Mouse (Mus musculus) midbrain, embryonic 10.5 days (tissue): Measurements from ENCODE around the gene Olfr131. TPM values are rescaled to one million over a fixed set of nuclear protein-coding genes. Genes with fewer than 3 reads are reported as not detected.
"Not testable (repeated sequence)": the region's sequence is repeated elsewhere in the genome, so short reads cannot be mapped to it uniquely, and the experiment has no call there.

Experiments used
- DNase-seq: peaks from one replicate; pipeline ENCODE4 v3.0.0-alpha.2; 2017; ENCODE audit warnings: low spot score
- H3K27ac ChIP-seq: fragments of 300-500 bp; sonication (generic); replicated peaks from 2 replicates; pipeline ENCODE4 v1.5.1; 2016; ENCODE audit warnings: mild to moderate bottlenecking
- H3K27me3 ChIP-seq: fragments of 300-500 bp; sonication (generic); 2 replicates; pipeline ENCODE4 v1.6.1; 2016; ENCODE audit warnings: low read depth, mild to moderate bottlenecking; ENCODE audit not compliant: poor library complexity, severe bottlenecking
- H3K36me3 ChIP-seq: fragments of 300-500 bp; sonication (generic); 2 replicates; pipeline ENCODE4 v1.6.1; 2016; ENCODE audit warnings: mild to moderate bottlenecking, moderate library complexity
- H3K4me1 ChIP-seq: fragments of 300-500 bp; sonication (generic); 2 replicates; pipeline ENCODE4 v1.6.1; 2016
- H3K4me3 ChIP-seq: fragments of 300-500 bp; sonication (generic); 2 replicates; pipeline ENCODE4 v1.5.1; 2016; ENCODE audit warnings: mild to moderate bottlenecking, moderate library complexity
- H3K9me3 ChIP-seq: fragments of 300-500 bp; sonication (generic); replicated peaks from 2 replicates; pipeline ENCODE4 v1.6.1; 2016; ENCODE audit warnings: mild to moderate bottlenecking
- whole genome bisulfite sequencing: fragments of 180-500 bp; shearing (Covaris S2); methylation state at CpG from one replicate; pipeline ENCODE4 v1.1.7; 2016; 5-methylcytosine and 5-hydroxymethylcytosine counted together
- polyA plus RNA-seq: library from polyadenylated mRNA; unstranded; fragments of >200 nt; fragmentation: Nextera tagmentation; extraction: Ambion mirVana; gene quantifications from 2 replicates; pipeline ENCODE4 v1.2.1, GENCODE M21; 2016

Olfr131 gene
- polyA plus RNA-seq, result not detected in 2 replicates

- no peak for DNase-seq
- H3K4me3 ChIP-seq, result no peak within 1 kb of the TSS
- no peaks in the 10 kb centered on the region for H3K9me3 ChIP-seq
- no peaks in the 10 kb centered on the region for H3K4me1 ChIP-seq
- no peaks in the 10 kb centered on the region for H3K27me3 ChIP-seq
- no peak within 1 kb of the TSS for H3K27ac ChIP-seq
- no peaks in the 10 kb centered on the region for H3K36me3 ChIP-seq
Measured at GRCm38 (mm10) chr17:38088593-38088992, at the start of gene Olfr131. Gene Olfr131, minus strand, starts transcription at chr17:38088693.

- H3K9me3 ChIP-seq, result no peaks in the 10 kb centered on the region
- H3K36me3 ChIP-seq, result no peaks in the 10 kb centered on the region
- no peaks in the 10 kb centered on the region for H3K4me1 ChIP-seq
- no peak within 1 kb of the TSS for H3K4me3 ChIP-seq
- no peak within 1 kb of the TSS for H3K27ac ChIP-seq
- no peak for DNase-seq
- 85% methylated on average over 1 of the region's 1 CpGs for whole genome bisulfite sequencing
- H3K27me3 ChIP-seq, result no peaks in the 10 kb centered on the region
Measured at GRCm38 (mm10) chr17:38134426-38134825, 45.9 kb upstream of the Olfr131 start, which contains the start of gene Olfr132. Gene Olfr132, minus strand, starts transcription at chr17:38134526.

- H3K9me3 ChIP-seq, H3K4me3 ChIP-seq, H3K27ac ChIP-seq, H3K36me3 ChIP-seq, H3K4me1 ChIP-seq, DNase-seq, H3K27me3 ChIP-seq: not testable (repeated sequence)
- WGBS, result 62% methylated on average over 3 of the region's 3 CpGs
Measured at GRCm38 (mm10) chr17:38125371-38125770, 36.9 kb upstream of the Olfr131 start.

GRCm38 (mm10) chr17:38124199-38124598 lies 35.7 kb upstream of the Olfr131 start:
- H3K27ac ChIP-seq, H3K27me3 ChIP-seq, H3K36me3 ChIP-seq, H3K4me3 ChIP-seq, H3K4me1 ChIP-seq, DNase-seq, H3K9me3 ChIP-seq: not testable (repeated sequence)
- WGBS, result 74% methylated on average over 1 of the region's 1 CpGs

- H3K4me3 ChIP-seq, result no peak overlapping the region
- no peaks in the 10 kb centered on the region; the same call in 1 of the 2 replicates for H3K9me3 ChIP-seq
- H3K27ac ChIP-seq, result no peak overlapping the region
- H3K4me1 ChIP-seq, result no peaks in the 10 kb centered on the region
- H3K27me3 ChIP-seq, result no peaks in the 10 kb centered on the region
- no peak for DNase-seq
- no peaks in the 10 kb centered on the region for H3K36me3 ChIP-seq
- WGBS, result 94% methylated on average over 4 of the region's 4 CpGs
Measured at GRCm38 (mm10) chr17:38082364-38082763, 6.1 kb downstream of the Olfr131 start.

GRCm38 (mm10) chr17:38063621-38064020 lies 24.9 kb downstream of the Olfr131 start, which contains the start of gene Olfr130:
Gene Olfr130, plus strand, starts transcription at chr17:38063921.
- no peak for DNase-seq
- H3K27me3 ChIP-seq, result no peaks in the 10 kb centered on the region
- no peak within 1 kb of the TSS for H3K4me3 ChIP-seq
- no peaks in the 10 kb centered on the region for H3K36me3 ChIP-seq
- no peak within 1 kb of the TSS for H3K27ac ChIP-seq
- no peaks in the 10 kb centered on the region for H3K9me3 ChIP-seq
- 94% methylated on average over 1 of the region's 1 CpGs for WGBS
- H3K4me1 ChIP-seq, result no peaks in the 10 kb centered on the region

- H3K9me3 ChIP-seq, result no peaks in the 10 kb centered on the region
- no peaks in the 10 kb centered on the region for H3K36me3 ChIP-seq
- DNase-seq, result no peak
- H3K4me1 ChIP-seq, result no peaks in the 10 kb centered on the region
- no peaks in the 10 kb centered on the region for H3K27me3 ChIP-seq
- WGBS, result 69% methylated on average over 1 of the region's 1 CpGs
- H3K27ac ChIP-seq, result no peak within 1 kb of the TSS
- H3K4me3 ChIP-seq, result no peak within 1 kb of the TSS
Measured at GRCm38 (mm10) chr17:38059979-38060378, 28.5 kb downstream of the Olfr131 start, which contains the start of gene Olfr129. Gene Olfr129, minus strand, starts transcription at chr17:38060079.

Other genes starting within 250 kb of the Olfr131 start
- not detected in 2 replicates for gene Olfr126, start 241.2 kb downstream of the Olfr131 start, polyA plus RNA-seq
- gene Olfr127, start 188.3 kb downstream of the Olfr131 start, polyA plus RNA-seq, result not detected in 2 replicates
- gene Olfr128, start 168.1 kb downstream of the Olfr131 start, polyA plus RNA-seq, result not detected in 2 replicates
- gene Olfr761, start 135.6 kb downstream of the Olfr131 start, polyA plus RNA-seq, result not detected in 2 replicates
- not detected in 2 replicates for gene Olfr129, start 28.6 kb downstream of the Olfr131 start, polyA plus RNA-seq
- gene Olfr130, start 24.8 kb downstream of the Olfr131 start, polyA plus RNA-seq, result not detected in 2 replicates
- not detected in 2 replicates for gene Olfr132, start 45.8 kb upstream of the Olfr131 start, polyA plus RNA-seq
- not detected in 2 replicates for gene Olfr133, start 56.6 kb upstream of the Olfr131 start, polyA plus RNA-seq
- gene Olfr134, start 82.7 kb upstream of the Olfr131 start, polyA plus RNA-seq, result not detected in 2 replicates
- not detected in 2 replicates for gene Olfr135, start 115.6 kb upstream of the Olfr131 start, polyA plus RNA-seq
- not detected in 2 replicates for gene Olfr138, start 172.3 kb upstream of the Olfr131 start, polyA plus RNA-seq
- gene Olfr137, start 218.9 kb upstream of the Olfr131 start, polyA plus RNA-seq, result not detected in 2 replicates
- gene Olfr136, start 241.1 kb upstream of the Olfr131 start, polyA plus RNA-seq, result not detected in 2 replicates